Mouse (Mus musculus): ENCODE data around the gene Ptges3.

The Ptges3 gene

DNA sequence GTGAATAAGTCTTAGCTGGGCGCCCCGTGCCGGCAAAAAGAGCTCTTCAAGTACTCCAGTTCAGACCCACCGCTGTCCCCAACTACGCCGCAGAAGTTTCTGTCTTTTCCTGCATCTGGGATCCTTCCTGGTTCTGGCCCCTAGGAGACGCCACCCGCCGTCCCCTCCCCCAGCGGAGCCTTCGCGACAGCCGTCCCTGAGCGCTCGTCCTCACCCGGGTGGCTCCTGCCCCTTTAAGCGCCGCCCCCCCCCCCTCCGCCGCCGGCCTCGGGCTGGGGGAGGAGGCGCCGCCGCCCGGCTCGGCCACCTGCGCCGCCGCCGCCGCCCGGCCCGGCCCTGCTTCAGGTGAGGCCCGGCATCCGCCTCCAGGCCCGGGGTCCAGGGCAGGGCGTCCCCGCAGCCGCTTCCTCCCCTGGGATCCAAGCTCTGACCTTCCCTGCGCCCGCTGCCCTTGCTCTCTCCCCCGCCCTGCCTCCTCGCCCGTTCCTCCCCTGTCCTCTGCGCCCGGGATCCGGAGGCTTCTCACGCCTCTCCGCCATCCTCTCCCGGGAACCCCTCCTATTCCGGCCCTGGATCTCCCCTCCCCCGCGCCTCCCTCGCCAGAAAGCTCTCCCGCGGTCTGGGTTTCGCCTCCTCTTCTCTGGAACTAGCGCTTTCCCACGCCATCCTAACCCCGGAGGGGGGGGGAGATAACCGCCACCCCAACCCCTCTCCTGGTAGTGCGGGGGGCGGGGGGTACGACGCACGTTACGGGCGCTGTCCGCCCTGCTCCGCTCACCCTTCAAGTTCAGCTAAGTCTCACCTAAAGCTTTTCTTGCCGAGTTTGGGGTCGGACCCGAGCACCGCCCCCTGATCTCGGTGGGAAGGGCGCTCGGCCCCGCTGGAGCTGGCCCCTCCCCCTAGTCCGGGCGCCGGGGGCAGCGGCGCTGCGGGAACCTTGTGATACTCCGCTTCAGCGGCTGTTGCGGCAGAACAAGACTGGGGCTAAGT is 34.0 kb downstream of the Ptges3 start:
- peak; percentile 82 for DNase-seq (ENCODE audit: low spot score)

DNA sequence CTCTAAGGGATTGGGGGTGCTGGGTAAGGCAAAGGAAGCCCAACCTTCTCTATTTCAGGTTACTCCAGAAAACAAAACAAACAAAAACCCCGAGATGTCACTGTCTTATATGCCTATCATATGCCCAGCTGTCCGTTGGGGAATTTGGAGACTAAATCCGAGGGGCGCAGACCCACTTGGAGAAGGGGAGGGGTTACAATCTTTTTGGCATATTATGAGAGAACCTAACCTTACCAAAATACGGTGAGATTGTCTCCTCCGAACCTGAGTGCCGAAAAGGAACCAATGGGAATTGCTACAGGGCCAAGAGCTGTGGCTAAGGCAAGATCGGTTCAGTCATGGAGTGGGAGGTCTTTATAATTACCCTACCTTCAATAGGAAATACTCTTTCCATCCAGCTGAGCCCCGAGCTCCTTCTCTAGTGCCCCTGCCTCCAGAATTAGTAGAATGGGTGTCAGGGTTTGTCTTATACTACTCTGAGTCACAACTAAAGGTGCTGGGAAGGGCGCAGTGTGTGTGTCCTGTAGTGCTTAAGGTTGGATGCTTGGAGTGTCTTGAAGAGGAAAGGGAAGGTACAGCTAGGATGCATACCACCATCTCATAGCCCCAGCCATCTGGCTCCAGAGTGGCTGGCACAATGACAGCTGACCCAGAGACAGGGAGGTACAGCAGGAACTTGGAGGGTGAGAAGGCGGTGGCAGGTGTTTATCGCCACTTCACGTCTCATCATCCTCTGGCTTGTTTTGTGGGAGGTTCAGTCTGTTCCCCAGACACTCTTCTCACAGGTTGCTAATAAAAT is 34.9 kb downstream of the Ptges3 start:
- DNase-seq (ENCODE audit: low spot score): peak; percentile 38

DNA sequence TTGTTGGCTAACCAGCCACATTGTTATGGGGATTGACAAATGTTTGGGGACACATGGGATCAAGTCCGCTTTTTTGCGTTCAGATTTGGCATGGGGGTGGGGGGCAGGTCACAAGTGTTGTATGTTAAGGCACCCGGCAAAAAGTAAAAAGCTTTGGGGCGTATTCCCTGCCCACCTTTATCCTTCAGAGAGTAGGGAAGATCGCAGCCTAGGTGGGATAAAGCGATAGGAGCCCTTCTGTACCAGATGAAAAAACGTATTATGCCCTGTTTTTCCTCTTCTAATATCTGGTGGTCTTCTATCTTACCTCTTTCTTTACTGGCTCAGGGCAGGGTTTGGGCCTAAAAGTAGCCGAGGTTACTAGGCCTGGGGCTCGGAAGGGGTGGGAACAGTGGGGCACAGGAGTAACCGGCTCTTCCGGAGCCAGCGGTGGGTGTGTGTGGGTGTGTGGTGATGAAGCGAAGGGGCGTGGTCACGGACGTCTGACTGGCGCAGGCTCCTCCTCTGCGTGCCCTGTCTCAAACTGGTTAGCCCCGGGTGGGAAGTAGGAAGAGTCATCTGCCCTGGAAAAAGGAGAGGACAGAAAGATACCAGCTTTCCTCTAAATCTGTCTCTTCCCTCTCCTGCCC is 35.7 kb downstream of the Ptges3 start:
- peak; percentile 87 for DNase-seq (ENCODE audit: low spot score)

DNA sequence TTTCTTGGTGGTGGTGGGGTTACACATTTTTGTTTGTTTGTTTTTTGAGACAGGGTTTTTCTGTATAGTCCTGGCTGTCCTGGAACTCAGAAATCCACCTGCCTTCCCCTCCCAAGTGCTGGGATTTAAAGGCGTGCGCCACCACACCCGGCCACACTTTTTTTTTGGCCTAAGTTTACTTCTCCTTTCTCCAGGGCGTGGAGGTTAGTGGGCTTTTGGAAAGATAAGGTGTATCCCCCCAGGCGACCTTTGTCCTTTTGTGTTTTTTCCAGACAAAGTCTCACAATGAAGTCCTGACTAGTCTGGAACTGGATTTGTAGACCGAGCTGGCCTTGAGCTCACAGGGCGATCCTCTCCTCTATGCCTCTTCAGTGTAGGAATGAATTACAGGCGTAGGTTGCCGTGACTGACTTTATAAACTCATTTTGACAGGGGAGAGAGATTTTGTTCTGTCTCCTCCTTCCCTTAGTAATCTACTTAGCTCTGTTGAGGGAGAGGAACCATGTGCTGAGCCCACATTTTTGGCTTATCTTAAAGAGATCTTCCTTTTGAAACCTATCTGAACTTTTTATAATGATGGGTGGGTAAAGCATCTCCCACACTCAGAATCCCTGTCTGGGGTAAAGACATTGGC is 36.4 kb downstream of the Ptges3 start:
- DNase-seq (ENCODE audit: low spot score): no peak

DNA sequence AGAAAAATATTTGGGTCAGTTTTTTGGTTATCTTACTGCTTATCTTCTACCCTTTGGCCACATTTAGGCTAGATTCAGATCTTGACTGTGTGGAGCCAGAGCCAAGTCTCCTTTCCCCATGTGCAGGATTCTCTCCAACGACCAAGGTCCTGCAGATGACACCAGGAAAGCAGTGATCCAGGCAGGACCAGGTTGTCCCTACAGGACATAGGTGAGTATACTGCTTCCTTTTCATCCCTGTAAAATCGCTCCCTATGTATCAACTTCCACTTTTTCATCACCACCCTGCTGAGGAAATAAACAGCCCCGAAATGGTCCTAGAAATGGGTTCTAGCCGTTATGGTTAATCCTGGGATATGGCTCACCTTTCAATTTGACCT is 37.5 kb downstream of the Ptges3 start:
- DNase-seq (ENCODE audit: low spot score): no peak

DNA sequence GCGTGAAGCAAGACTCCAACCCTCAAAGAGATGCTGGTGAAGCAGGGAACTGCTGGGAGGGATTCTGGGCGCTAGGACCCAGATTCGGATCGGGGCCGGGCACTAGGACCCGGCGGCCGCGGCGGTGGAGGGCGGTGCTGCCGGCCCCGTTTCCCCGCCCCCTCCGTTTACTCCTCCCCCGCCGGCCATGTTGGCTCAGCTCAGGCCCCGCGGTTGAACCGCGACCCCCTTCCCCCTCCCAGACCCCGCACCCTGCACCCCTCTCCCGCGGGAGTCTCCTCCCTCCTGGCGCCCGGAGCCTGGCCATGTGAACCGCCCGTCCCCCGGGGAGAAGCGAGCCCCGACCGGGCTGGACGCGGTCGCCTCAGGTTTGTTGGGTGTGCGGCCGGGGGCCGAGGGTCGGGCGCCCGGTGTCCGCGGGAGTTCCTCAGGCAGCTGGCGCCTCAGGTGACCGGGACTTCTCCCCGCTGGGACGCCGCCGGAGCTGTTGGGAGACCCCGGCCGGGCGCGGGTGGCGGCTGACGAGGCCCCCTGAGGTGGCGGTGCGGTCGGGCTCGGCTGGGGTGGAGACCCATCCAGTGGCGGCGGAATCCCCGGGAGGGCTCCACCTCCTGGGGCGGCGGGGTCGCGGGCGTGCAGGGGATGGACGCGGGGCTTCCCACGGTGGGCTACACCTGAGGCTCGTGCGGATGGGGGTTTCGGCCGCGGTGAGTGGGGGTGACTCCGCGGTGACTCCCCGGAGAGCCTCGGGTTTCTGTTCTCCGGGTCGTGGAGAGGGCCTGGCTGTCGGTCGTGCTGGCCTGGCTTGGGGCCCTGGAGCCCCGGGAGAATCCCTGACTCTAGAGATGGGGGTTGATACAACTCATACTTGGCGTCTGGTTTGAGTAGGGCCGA is 38.2 kb downstream of the Ptges3 start:
- peak; percentile 78 for DNase-seq (ENCODE audit: low spot score)

DNA sequence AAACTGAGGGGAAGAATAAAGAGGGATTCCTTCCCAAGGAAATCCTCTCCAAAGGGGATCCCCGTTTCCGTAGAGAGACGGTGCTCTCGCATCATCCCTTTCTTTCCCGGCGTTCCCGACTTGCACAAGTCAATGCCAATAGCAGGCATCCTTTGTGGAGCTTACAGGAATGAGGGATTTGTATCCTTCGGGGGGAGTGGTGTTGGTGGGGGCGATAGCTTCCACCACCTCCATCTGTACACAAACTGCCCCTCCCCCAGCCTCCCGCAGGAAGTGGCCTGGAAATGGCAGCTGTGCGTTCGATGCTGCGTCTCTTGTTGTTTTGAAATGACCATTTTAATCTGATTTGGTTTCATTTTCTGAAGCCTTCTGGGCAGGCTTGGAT is 38.8 kb downstream of the Ptges3 start:
- peak; percentile 57 for DNase-seq (ENCODE audit: low spot score)

DNA sequence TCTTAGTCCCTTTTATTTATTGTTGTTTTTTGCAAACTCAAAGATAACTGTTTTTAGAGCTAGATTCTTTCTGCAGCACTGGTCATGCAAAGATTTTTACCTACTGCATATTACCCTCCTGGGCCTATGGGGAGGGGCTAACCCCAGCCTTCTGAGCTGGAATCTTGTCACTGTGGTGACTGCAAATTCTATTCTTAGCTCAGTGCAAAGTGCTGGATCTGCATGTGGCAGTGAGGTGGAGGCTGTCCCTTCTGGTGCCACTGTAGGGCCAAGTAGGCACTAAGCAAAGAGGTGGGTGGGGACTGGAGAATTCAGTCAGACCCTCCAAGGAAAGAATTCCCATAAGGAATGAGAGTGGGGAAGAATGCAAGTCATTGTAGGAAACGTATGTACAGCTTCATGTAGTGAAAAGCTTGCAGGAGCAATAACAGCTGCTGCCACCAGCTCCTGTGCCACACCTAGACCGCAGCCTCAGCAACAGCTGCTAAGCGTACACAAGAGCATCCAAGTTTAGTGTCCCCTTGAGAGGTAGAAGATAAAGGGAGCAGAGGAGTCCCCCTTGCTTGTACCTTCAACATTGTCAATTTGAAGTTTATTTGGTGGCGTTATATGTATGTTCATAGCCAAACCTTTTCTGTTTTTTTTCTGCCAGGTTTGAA is 51.5 kb downstream of the Ptges3 start:
- no peak for DNase-seq (ENCODE audit: low spot score)

DNA sequence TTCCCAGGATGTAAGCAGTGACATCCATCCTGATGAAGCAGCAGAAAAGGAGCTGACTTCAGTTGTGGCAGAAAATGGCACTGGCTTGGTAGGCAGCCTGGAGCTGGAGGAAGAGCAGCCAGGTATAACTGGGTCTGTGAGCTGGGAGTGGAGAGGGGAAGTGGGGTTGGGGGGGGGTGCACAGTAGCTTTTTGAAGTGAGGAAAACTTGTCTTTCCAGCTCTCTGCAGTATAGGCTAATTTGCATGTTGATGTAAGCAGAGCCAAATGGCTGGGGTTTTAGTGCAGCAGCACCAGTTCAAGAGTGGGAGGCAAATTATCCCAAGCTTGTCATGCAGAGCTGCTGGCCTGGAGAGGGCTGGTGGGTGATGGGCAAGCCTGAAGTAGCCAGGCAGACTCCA is 52.5 kb downstream of the Ptges3 start:
- no peak for DNase-seq (ENCODE audit: low spot score)

DNA sequence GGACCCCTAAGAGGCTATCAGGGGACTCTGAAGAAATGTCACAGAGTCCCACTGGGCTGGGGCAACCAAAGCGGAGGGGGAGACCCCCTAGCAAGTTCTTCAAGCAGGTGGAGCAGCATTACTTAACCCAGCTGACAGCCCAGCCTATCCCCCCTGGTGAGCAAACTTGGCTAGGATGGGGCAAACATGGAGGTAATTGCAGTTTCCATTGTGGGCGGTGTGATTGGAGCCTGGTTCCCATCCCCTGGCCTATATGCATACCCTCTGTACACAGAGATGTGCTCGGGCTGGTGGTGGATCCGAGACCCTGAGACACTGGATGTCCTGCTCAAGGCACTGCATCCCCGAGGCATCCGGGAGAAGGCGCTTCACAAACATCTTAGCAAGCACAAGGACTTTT is 65.1 kb downstream of the Ptges3 start:
- DNase-seq (ENCODE audit: low spot score): no peak

DNA sequence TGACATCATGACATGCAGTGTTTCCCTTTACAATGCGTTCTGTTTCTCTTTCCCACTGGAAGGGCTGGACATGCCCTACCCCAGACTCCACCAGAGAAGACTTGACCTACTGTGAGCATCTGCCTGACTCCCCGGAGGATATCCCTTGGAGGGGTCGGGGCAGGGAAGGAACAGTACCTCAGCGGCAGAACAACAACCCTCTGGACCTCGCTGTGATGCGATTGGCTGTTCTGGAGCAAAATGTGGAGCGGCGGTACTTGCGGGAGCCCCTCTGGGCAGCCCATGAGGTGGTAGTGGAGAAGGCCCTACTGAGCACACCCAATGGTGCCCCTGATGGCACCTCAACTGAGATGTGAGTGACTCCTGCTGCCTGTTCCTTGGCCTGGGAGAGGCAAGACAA is 66.1 kb downstream of the Ptges3 start:
- no peak for DNase-seq (ENCODE audit: low spot score)

DNA sequence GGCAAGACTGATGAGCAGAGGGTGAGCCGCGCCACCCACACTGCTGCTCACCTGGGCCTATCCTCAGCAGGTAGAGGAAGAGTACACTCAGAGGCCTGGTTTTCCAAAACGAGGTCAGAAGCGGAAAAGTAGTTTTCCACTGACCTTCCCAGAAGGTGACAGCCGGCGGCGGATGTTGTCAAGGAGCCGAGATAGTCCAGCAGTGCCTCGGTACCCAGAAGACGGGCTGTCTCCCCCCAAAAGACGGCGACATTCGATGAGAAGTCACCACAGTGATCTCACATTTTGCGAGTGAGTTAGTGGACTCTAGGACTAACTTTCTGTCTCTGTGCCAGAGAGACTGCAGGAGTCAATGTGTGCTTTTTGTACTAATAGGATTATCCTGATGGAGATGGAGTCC is 67.2 kb downstream of the Ptges3 start:
- no peak for DNase-seq (ENCODE audit: low spot score)

Measured in adipocyte (in vitro differentiated cells).